Mouse (Mus musculus): ENCODE measurements around the gene Plekha7.

Gene Plekha7

GRCm38 (mm10) chr7:116287959-116288358 lies 20.2 kb downstream of the Plekha7 start:
- no peak for DNase-seq

- DNase-seq, result peak in 1 of 2 experiments; percentile 69
These were observed 21.4 kb downstream of the Plekha7 start for GRCm38 (mm10) chr7:116286611-116287355.

GRCm38 (mm10) chr7:116286173-116286572 lies 22.0 kb downstream of the Plekha7 start:
- DNase-seq, result peak; percentile 85 to 91

GRCm38 (mm10) chr7:116285216-116285615 lies 23.0 kb downstream of the Plekha7 start:
- DNase-seq, result no peak

- DNase-seq, result no peak
These were observed 25.4 kb downstream of the Plekha7 start for GRCm38 (mm10) chr7:116282755-116283154.

- peak; percentile 75 to 90 for DNase-seq
These were observed 28.1 kb downstream of the Plekha7 start for GRCm38 (mm10) chr7:116280126-116280525.

GRCm38 (mm10) chr7:116278280-116278679 lies 29.9 kb downstream of the Plekha7 start:
- DNase-seq, result no peak

- peak; percentile 62 to 75 for DNase-seq
These were observed 31.9 kb downstream of the Plekha7 start for GRCm38 (mm10) chr7:116276315-116276714.

GRCm38 (mm10) chr7:116273111-116273510 lies 35.1 kb downstream of the Plekha7 start:
- DNase-seq, result peak; percentile 50 to 66

GRCm38 (mm10) chr7:116269501-116269995 lies 38.6 kb downstream of the Plekha7 start:
- peak in 1 of 2 experiments; percentile 83 for DNase-seq

- peak; percentile 67 to 84 for DNase-seq
These were observed 39.9 kb downstream of the Plekha7 start for GRCm38 (mm10) chr7:116268113-116268926.

- no peak for DNase-seq
These were observed 44.9 kb downstream of the Plekha7 start for GRCm38 (mm10) chr7:116263281-116263680.

GRCm38 (mm10) chr7:116262508-116262907 lies 45.7 kb downstream of the Plekha7 start:
- DNase-seq, result no peak

- DNase-seq, result peak; percentile 65 to 70
These were observed 46.1 kb downstream of the Plekha7 start for GRCm38 (mm10) chr7:116262101-116262500.

- DNase-seq, result peak in 1 of 2 experiments; percentile 51
These were observed 47.2 kb downstream of the Plekha7 start for GRCm38 (mm10) chr7:116260826-116261615.

GRCm38 (mm10) chr7:116258464-116259185 lies 49.6 kb downstream of the Plekha7 start:
- peak; percentile 54 to 82 for DNase-seq

- peak in 1 of 2 experiments; percentile 56 for DNase-seq
These were observed 50.2 kb downstream of the Plekha7 start for GRCm38 (mm10) chr7:116257953-116258352.

- DNase-seq, result peak in 1 of 2 experiments; percentile 38
These were observed 52.5 kb downstream of the Plekha7 start for GRCm38 (mm10) chr7:116255664-116256063.

GRCm38 (mm10) chr7:116254660-116255059 lies 53.5 kb downstream of the Plekha7 start:
- DNase-seq, result no peak

- peak; percentile 47 to 77 for DNase-seq
These were observed 55.7 kb downstream of the Plekha7 start for GRCm38 (mm10) chr7:116252470-116252869.

- DNase-seq, result no peak
These were observed 56.7 kb downstream of the Plekha7 start for GRCm38 (mm10) chr7:116251516-116251915.

- DNase-seq, result no peak
These were observed 59.6 kb downstream of the Plekha7 start for GRCm38 (mm10) chr7:116248536-116248935.

Measured in kidney, postnatal 25 days (tissue).